Mouse (Mus musculus) neural tube, embryonic 13.5 days (tissue): ENCODE results near the gene Pex11a. TPM values are rescaled to one million over a fixed set of nuclear protein-coding genes. Genes with fewer than 3 reads are reported as not detected.

ENCODE experiments used
- ATAC-seq: fragments of 200-750 bp; cut with Nextera tagmentation; 2 replicates; pipeline ENCODE4 v1.8.0; 2017; ENCODE audit warnings: low read depth, mild to moderate bottlenecking, moderate TSS enrichment, moderate library complexity
- H3K27ac ChIP-seq: fragments of 300-500 bp; sonication (generic); replicated peaks from 2 replicates; pipeline ENCODE4 v1.5.1; 2015; ENCODE audit warnings: moderate library complexity, mild to moderate bottlenecking, inconsistent platforms
- H3K27me3 ChIP-seq: fragments of 300-500 bp; sonication (generic); 2 replicates; pipeline ENCODE4 v1.6.1; 2015; ENCODE audit warnings: mild to moderate bottlenecking, inconsistent platforms
- H3K36me3 ChIP-seq: fragments of 300-500 bp; sonication (generic); 2 replicates; pipeline ENCODE4 v1.6.1; 2015; ENCODE audit warnings: mild to moderate bottlenecking, inconsistent platforms
- H3K4me1 ChIP-seq: fragments of 300-500 bp; sonication (generic); replicated peaks from 2 replicates; pipeline ENCODE4 v1.6.1; 2015; ENCODE audit warnings: inconsistent platforms
- H3K4me2 ChIP-seq: fragments of 300-500 bp; sonication (generic); 2 replicates; pipeline ENCODE4 v1.6.1; 2015; ENCODE audit warnings: inconsistent platforms, mild to moderate bottlenecking, moderate library complexity
- H3K4me3 ChIP-seq: fragments of 300-500 bp; sonication (generic); 2 replicates; pipeline ENCODE4 v1.5.1; 2015; ENCODE audit warnings: mild to moderate bottlenecking, inconsistent platforms
- H3K9ac ChIP-seq: fragments of 300-500 bp; sonication (generic); 2 replicates; pipeline ENCODE4 v1.6.1; 2015; ENCODE audit warnings: moderate library complexity, mild to moderate bottlenecking, inconsistent platforms
- H3K9me3 ChIP-seq: fragments of 300-500 bp; sonication (generic); 2 replicates; pipeline ENCODE4 v1.6.1; 2016; ENCODE audit warnings: inconsistent platforms
- WGBS: fragments of 180-500 bp; shearing (Covaris S2); methylation state at CpG from one replicate; pipeline ENCODE4 v1.1.7; 2015; 5-methylcytosine and 5-hydroxymethylcytosine counted together
- polyA plus RNA-seq: library from polyadenylated mRNA; unstranded; fragments of >200 nt; fragmentation: Nextera tagmentation; extraction: Ambion mirVana; gene quantifications from 2 replicates; pipeline ENCODE4 v1.2.1, GENCODE M21; 2015

Gene Pex11a
- polyA plus RNA-seq, 1 experiment from 2014 or later: 11.3 TPM

DNA sequence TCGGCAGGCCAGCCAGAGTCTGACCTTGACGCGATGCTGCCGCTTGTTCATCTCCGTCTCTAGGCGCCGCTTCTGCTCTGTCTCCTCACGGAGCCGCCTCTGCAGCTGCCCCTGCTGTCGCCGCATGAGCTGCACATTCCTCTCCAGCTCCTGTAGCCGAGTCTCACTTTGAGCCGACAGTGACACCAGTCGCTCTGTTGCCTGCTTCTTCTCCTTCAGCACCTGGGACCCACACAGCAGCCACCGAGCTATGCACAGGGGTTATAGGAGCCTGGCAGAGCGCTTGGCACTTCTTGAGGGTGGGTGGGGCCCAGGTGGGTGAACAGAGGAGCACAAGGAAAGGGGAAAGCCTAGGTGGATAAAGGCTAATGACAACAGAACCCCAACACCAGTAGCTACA lies 40.2 kb downstream of the Pex11a start:
- Histone ChIP-seq H3K27me3 (no peaks in the 10 kb centered on the region), H3K4me2 (no peak overlapping the region), H3K4me3 (no peak overlapping the region), H3K27ac (no peak overlapping the region), H3K9me3 (no peaks in the 10 kb centered on the region), H3K4me1 (no peaks in the 10 kb centered on the region), H3K9ac (no peak overlapping the region), H3K36me3 (peaks cover 44% of the 10 kb centered on the region)
- WGBS: 92% methylated on average over 16 of the region's 16 CpGs
- no peak for ATAC-seq

DNA sequence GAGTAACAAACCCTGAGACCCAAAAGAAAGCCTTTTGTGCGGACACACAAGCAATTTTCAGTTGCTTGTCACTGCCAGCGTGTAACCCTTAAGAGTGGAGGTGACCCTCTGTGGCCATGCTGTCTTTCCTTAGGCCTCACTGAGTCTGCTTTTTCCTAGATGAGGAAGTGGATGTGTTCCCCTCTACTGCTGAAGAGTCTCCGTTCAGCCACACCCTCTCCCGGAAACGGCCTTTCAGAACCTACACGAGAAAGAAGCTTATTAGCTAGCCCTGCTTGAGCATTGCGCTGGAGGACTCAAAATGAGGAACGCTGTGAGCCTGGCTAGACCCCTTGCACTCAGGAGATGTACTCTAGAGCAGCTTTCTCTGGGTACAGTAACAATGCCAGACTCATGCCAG lies 46.4 kb downstream of the Pex11a start:
- 88% methylated on average over 8 of the region's 8 CpGs for WGBS
- ATAC-seq: no peak
- Histone ChIP-seq H3K4me1 (no peaks in the 10 kb centered on the region), H3K4me2 (no peak overlapping the region), H3K9ac (no peak overlapping the region), H3K36me3 (peaks cover 75% of the 10 kb centered on the region), H3K9me3 (no peaks in the 10 kb centered on the region), H3K27me3 (no peaks in the 10 kb centered on the region), H3K27ac (no peak overlapping the region), H3K4me3 (no peak overlapping the region)

Other genes with a start within 250 kb of the Pex11a start
- 3.4 and 6.8 TPM in 2 replicates for gene Rhcg, start 125.5 kb downstream of the Pex11a start, polyA plus RNA-seq
- gene Ticrr, start 82.9 kb downstream of the Pex11a start, polyA plus RNA-seq: 1.7 and 1.8 TPM in 2 replicates
- gene Kif7, start 27.4 kb downstream of the Pex11a start, polyA plus RNA-seq: 1.7 and 2.1 TPM in 2 replicates
- gene Plin1, start 10.2 kb downstream of the Pex11a start, polyA plus RNA-seq: not detected in 2 replicates
- 0.17 TPM in 1 of 2 replicates, not detected in the other for gene Wdr93, start within 50 bp of the Pex11a start, polyA plus RNA-seq
- gene Mesp1, start 50.7 kb upstream of the Pex11a start, polyA plus RNA-seq: not detected in 2 replicates
- 0.96 and 1.0 TPM in 2 replicates for gene Mesp2, start 67.6 kb upstream of the Pex11a start, polyA plus RNA-seq
- 5.8 and 6.2 TPM in 2 replicates for gene Anpep, start 117.9 kb upstream of the Pex11a start, polyA plus RNA-seq
- 54.4 and 63.4 TPM in 2 replicates for gene Ap3s2, start 177.5 kb upstream of the Pex11a start, polyA plus RNA-seq
- 21.6 and 22.8 TPM in 2 replicates for gene Arpin, start 192.2 kb upstream of the Pex11a start, polyA plus RNA-seq